Mouse (Mus musculus) kidney, embryonic 15.5 days (tissue): ENCODE data around the gene Uqcc1. TPM values are rescaled to one million over a fixed set of nuclear protein-coding genes. Genes with fewer than 3 reads are reported as not detected.
"Not testable (repeated sequence)": the region's sequence is repeated elsewhere in the genome, so short reads cannot be mapped to it uniquely, and the experiment has no call there.

ENCODE experiments used
- ATAC-seq: fragments of 200-750 bp; cut with Nextera tagmentation; replicated peaks from 2 replicates; pipeline ENCODE4 v1.8.0; 2017; ENCODE audit warnings: moderate TSS enrichment; ENCODE audit not compliant: low FRiP score
- H3K27ac ChIP-seq: fragments of 300-500 bp; sonication (generic); 2 replicates; pipeline ENCODE4 v1.5.1; 2015; ENCODE audit warnings: mild to moderate bottlenecking, inconsistent platforms
- H3K27me3 ChIP-seq: fragments of 300-500 bp; sonication (generic); 2 replicates; pipeline ENCODE4 v1.6.1; 2015; ENCODE audit warnings: inconsistent platforms
- H3K36me3 ChIP-seq: fragments of 300-500 bp; sonication (generic); 2 replicates; pipeline ENCODE4 v1.6.1; 2015; ENCODE audit warnings: inconsistent platforms
- H3K4me1 ChIP-seq: fragments of 300-500 bp; sonication (generic); 2 replicates; pipeline ENCODE4 v1.6.1; 2015; ENCODE audit warnings: inconsistent platforms
- H3K4me2 ChIP-seq: fragments of 300-500 bp; sonication (generic); 2 replicates; pipeline ENCODE4 v1.6.1; 2015; ENCODE audit warnings: moderate library complexity, mild to moderate bottlenecking, inconsistent platforms
- H3K4me3 ChIP-seq: fragments of 300-500 bp; sonication (generic); replicated peaks from 2 replicates; pipeline ENCODE4 v1.5.1; 2015; ENCODE audit warnings: mild to moderate bottlenecking, inconsistent platforms
- H3K9ac ChIP-seq: fragments of 300-500 bp; sonication (generic); 2 replicates; pipeline ENCODE4 v1.6.1; 2015; ENCODE audit warnings: mild to moderate bottlenecking, inconsistent platforms
- H3K9me3 ChIP-seq: fragments of 300-500 bp; sonication (generic); replicated peaks from 2 replicates; pipeline ENCODE4 v1.6.1; 2016; ENCODE audit warnings: inconsistent platforms
- WGBS: fragments of 180-500 bp; shearing (Covaris S2); methylation state at CpG from one replicate; pipeline ENCODE4 v1.1.7; 2015; ENCODE audit warnings: mixed read lengths; 5-methylcytosine and 5-hydroxymethylcytosine counted together
- polyA plus RNA-seq: library from polyadenylated mRNA; unstranded; fragments of >200 nt; fragmentation: Nextera tagmentation; extraction: Ambion mirVana; gene quantifications from 2 replicates; pipeline ENCODE4 v1.2.1, GENCODE M21; 2015

The Uqcc1 gene
- polyA plus RNA-seq, 1 experiment from 2014 or later, result 66.6 TPM

DNA sequence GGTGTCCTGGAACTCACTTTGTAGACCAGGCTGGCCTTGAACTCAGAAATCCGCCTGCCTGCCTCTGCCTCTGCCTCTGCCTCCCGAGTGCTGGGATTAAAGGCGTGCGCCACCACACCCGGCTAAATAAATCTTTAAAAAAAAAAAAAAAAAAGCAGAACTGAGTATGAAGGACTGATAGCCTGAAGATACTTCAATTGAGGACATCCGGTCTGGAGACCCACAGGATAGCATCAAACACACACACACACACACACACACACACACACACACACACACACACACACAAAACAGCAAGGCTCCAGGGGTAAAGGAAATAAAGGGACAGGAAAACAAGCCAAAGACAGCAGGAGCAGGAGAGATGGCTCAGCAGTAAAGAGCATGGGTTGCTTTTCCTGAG, 4.9 kb downstream of the Uqcc1 start:
- H3K4me2 ChIP-seq, H3K9me3 ChIP-seq, H3K27me3 ChIP-seq, H3K4me3 ChIP-seq, ATAC-seq, H3K9ac ChIP-seq, H3K27ac ChIP-seq: not testable (repeated sequence)
- H3K4me1 ChIP-seq, result peaks cover 18% of the 10 kb centered on the region
- peaks cover 25% of the 10 kb centered on the region for H3K36me3 ChIP-seq
- 92% methylated on average over 6 of the region's 6 CpGs for WGBS

DNA sequence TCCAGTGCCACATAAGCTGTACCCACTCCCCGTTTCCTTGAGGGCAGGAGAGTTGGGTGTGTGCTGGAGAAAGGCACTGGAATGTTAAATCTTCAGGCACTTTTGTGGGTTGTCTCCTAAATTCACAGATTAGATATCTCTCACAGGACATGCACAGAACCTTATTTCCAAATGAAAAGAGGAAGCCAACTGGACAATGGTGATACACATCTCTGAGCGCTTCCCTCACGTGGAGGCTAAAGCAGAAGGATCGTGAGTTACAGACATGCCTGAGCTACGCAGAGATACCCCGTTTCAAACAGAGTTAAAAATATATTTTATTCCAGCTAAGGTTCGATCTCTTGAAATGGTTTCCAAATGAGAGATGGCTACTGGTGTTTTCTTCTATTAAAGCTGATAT, 7.0 kb downstream of the Uqcc1 start:
- Histone ChIP-seq H3K36me3 (peaks cover 41% of the 10 kb centered on the region), H3K4me3 (no peak overlapping the region), H3K27me3 (no peaks in the 10 kb centered on the region), H3K4me1 (peaks cover 5% of the 10 kb centered on the region), H3K27ac (no peak overlapping the region), H3K4me2 (no peak overlapping the region), H3K9me3 (no peaks in the 10 kb centered on the region), H3K9ac (no peak overlapping the region)
- 92% methylated on average over 7 of the region's 7 CpGs for WGBS
- no peak for ATAC-seq

DNA sequence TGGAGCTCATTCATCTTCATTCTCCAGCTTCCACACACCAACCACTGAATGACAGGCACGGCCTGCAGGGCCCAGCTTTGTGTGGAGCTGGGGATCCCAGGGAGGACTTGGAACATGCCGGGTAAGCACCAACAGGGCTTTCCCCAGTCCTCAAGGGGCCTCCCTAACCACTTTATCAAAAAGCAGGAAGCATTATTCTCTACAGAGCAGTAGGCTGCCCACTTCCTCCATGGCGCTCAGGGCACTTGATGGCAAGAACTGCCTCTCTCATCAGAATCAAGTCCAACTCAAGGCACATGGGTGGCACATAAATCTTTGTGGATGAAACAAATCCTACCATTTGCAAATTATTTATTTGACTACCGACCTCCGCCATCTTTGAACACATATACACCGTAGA, 15.4 kb downstream of the Uqcc1 start:
- Histone ChIP-seq H3K9ac (no peak overlapping the region), H3K27ac (no peak overlapping the region), H3K4me2 (no peak overlapping the region), H3K4me3 (no peak overlapping the region), H3K4me1 (no peaks in the 10 kb centered on the region), H3K9me3 (no peaks in the 10 kb centered on the region), H3K36me3 (peaks cover 65% of the 10 kb centered on the region), H3K27me3 (no peaks in the 10 kb centered on the region)
- ATAC-seq, result no peak
- 92% methylated on average over 6 of the region's 6 CpGs for WGBS

DNA sequence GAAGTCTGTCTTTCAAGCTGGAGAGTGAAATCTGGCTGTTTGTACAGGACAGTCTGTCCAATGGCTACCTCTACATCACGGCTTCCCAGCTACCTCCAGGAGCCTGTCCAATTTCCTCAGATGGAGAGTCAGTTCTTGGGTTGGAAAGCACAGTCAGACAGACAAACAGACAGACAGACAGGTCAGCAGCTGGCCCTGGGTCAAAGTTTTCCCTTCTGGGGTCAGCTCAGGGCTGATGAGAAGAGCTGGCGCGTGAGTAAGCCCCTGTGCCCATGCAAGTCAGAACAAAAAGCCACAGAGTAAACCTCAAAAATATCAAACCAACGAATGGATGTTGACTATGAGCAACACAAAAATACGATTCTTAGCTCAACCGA, 26.5 kb downstream of the Uqcc1 start:
- no peak for ATAC-seq
- no peaks in the 10 kb centered on the region for H3K9me3 ChIP-seq
- H3K4me3 ChIP-seq, result no peak overlapping the region
- H3K9ac ChIP-seq, result no peak overlapping the region
- 92% methylated on average over 6 of the region's 6 CpGs for WGBS
- H3K4me1 ChIP-seq, result no peaks in the 10 kb centered on the region
- no peaks in the 10 kb centered on the region for H3K27me3 ChIP-seq
- H3K27ac ChIP-seq, result no peak overlapping the region
- H3K4me2 ChIP-seq, result no peak overlapping the region
- H3K36me3 ChIP-seq, result peaks cover 55% of the 10 kb centered on the region

DNA sequence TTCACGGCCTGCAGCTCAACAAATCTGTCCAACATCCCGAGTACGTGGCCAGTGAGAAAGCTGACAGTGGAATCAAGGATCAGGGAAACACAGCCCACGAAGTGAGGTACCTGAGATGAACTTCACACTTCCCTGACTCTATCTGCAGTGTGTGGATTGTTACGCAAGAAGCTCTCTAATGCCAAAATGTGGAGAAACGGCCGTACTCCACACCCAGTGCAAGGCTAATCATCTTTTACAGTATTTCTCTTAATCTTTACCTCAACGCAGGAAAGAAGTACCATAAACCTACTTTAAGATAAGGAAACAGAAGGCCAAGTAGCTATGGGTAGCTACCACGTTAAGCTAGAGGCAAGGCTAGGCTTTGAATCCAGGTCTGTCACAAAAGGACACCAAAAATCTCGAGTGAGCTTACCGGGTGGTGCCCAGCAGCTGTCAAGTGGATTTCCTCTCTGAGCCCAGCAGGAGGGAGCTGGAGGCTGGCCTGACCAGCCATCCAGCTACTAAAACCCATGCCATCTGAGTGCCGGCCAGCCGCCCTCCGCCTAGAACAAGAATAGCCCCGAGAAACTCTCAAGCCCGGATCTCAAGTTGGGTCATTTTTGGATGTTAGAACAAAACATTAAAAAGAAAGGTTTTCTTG, 27.0 kb downstream of the Uqcc1 start:
- Histone ChIP-seq H3K4me3 (no peak overlapping the region), H3K4me1 (no peaks in the 10 kb centered on the region), H3K9me3 (no peaks in the 10 kb centered on the region), H3K9ac (no peak overlapping the region), H3K4me2 (no peak overlapping the region), H3K36me3 (peaks cover 55% of the 10 kb centered on the region), H3K27me3 (no peaks in the 10 kb centered on the region), H3K27ac (no peak overlapping the region)
- ATAC-seq, result no peak
- WGBS, result 78% methylated on average over 16 of the region's 16 CpGs

DNA sequence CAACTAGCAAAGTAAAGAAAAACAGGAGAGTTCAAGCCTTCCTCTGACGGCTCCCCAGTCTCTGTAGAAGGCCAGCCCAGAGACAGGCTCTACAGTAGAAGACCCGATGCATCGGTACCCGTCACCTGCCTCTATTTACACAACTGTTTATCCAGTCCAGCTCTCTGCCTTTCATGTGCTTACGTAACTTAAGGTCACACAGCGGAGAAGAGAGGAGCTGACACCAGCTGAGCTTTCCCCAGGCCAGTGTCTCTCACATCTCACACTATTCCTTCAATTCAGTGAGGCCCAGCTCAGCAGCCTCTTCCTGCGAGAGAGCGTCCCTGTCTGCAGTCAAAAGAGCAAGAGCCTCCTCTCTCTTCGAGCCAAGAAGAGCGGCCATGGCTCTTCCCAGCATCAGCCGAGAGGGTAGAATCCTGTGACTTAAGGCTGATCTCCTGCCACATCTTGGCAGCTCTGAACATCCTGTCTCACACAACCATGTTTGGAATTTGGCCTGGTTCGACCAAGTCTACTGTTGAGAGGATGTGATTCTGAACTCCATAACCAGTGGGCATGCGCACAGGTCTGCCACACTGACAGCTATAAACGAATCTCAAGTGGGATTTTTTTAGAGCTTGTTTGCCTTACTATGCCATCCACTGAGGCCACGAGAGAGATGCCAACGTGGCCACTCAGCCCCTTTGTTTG, 34.9 kb downstream of the Uqcc1 start:
- 72% methylated on average over 16 of the region's 16 CpGs for WGBS
- H3K4me1 ChIP-seq, result peaks cover 12% of the 10 kb centered on the region; the same call in 1 of the 2 replicates
- no peaks in the 10 kb centered on the region for H3K27me3 ChIP-seq
- H3K9me3 ChIP-seq, result no peaks in the 10 kb centered on the region
- no peak overlapping the region for H3K4me2 ChIP-seq
- H3K4me3 ChIP-seq, result no peak overlapping the region
- peaks cover 57% of the 10 kb centered on the region for H3K36me3 ChIP-seq
- no peak overlapping the region for H3K9ac ChIP-seq
- ATAC-seq, result no peak
- no peak overlapping the region for H3K27ac ChIP-seq

DNA sequence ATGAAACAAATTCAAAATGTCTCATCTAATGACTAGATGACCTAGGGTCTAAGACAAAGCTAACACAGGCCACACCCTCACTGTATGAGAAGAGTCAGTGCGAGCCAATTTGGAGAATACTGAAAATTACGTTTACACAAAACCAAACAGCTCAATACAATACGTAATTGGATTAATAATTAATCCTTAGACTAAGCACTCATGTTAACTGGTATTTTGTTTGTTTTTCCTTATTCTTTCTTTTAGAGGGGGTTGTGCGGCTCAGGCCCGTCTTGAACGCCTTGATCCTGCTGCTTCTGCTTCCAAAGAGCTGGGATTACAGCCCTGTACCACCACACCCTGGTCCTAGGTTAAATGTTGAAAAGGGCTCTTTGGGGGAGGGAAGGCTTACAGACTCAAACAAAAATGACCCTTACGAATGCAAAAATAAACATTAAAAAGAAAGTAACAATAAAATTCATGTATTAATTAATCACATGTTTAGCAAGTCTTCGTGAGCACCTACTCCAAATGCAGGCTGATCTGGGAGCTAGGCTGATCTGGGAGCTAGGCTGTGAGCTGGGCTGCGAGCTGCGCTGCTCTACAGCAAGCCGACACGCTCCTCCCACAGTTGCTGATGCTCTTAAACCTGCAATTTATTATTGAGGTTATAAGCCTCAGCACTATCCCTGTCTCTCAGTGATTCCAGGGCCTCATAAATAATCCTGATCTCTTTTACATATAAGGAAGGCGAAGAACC, 35.6 kb downstream of the Uqcc1 start:
- H3K4me3 ChIP-seq, result no peak overlapping the region
- no peak overlapping the region for H3K9ac ChIP-seq
- H3K36me3 ChIP-seq, result peaks cover 57% of the 10 kb centered on the region
- H3K4me1 ChIP-seq, result peaks cover 12% of the 10 kb centered on the region; the same call in 1 of the 2 replicates
- no peak overlapping the region for H3K27ac ChIP-seq
- H3K9me3 ChIP-seq, result no peaks in the 10 kb centered on the region
- 61% methylated on average over 13 of the region's 13 CpGs for WGBS
- no peak for ATAC-seq
- no peak overlapping the region for H3K4me2 ChIP-seq
- no peaks in the 10 kb centered on the region for H3K27me3 ChIP-seq

DNA sequence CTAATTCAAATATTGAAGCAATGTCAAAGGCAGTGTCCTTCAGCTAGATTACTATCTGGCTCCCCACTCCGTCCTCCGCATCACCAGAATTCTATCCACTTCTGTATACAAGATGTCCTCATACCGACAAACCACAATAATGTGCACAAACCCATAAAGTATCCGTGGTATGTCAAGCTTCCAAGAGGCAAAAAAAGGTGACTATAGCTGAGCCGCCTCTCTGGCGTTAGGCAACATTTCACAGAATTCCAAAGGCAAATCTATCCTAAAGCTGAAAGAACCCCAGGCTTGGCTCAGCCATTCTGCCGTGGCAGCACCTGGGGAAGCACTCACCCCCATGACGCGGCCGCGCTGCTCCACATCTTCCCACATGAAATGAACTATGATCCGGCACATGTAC, 43.3 kb downstream of the Uqcc1 start:
- Histone ChIP-seq H3K4me3 (no peak overlapping the region), H3K27me3 (no peaks in the 10 kb centered on the region), H3K9me3 (no peaks in the 10 kb centered on the region), H3K9ac (no peak overlapping the region), H3K4me2 (no peak overlapping the region), H3K27ac (no peak overlapping the region), H3K36me3 (peaks cover 46% of the 10 kb centered on the region), H3K4me1 (no peaks in the 10 kb centered on the region)
- WGBS, result 94% methylated on average over 12 of the region's 12 CpGs
- no peak for ATAC-seq

DNA sequence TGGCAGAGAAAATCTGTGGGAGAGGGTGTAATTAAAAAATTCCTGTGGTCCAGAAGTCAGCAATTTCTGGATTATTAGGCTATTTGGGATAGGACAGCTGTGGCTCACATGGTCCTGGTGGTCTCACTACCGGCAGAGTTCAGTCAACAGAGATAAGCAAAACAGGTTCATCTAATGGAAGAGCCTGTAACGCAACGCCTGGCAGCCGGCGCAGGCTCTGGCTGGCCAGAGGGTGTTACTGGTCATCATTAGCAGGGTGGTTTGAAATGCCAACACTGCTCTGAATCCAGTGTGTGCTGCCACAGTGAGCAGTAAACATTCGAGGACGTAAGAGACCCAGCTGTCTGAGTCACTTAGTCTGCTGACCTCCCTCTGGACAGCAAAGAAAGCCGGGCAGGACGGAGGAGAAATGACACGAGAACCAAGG, 44.8 kb downstream of the Uqcc1 start:
- Histone ChIP-seq H3K36me3 (peaks cover 48% of the 10 kb centered on the region), H3K27ac (0 out of 2 replicates have a peak overlapping the region, but pooled peaks have one; percentile 13), H3K4me1 (no peaks in the 10 kb centered on the region), H3K27me3 (no peaks in the 10 kb centered on the region), H3K4me3 (no peak overlapping the region), H3K9me3 (no peaks in the 10 kb centered on the region), H3K4me2 (no peak overlapping the region), H3K9ac (no peak overlapping the region)
- no peak for ATAC-seq
- 52% methylated on average over 10 of the region's 10 CpGs for WGBS

DNA sequence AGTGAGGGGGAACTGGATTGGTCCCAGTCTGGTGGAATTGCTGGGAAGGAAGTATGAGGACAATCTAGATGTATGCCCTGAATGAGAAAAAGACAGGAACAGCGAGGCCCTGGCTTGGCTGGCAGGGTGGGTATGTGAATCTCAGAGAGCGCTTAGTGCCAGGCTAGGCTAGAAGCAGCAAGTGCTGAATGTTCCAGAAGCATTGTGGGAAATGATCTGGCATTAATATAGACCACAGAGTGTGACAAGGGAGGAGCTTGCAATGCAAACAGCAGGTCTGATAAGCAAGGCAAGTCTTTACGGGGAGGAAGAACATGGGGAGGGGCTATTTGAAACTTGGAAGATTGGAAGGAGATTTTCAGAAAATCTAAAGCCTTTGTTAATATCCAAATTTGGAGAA, 48.0 kb downstream of the Uqcc1 start:
- peaks cover 12% of the 10 kb centered on the region for H3K4me1 ChIP-seq
- no peaks in the 10 kb centered on the region for H3K9me3 ChIP-seq
- peaks cover 47% of the 10 kb centered on the region for H3K36me3 ChIP-seq
- no peak overlapping the region for H3K4me2 ChIP-seq
- no peak overlapping the region for H3K27ac ChIP-seq
- no peak overlapping the region for H3K4me3 ChIP-seq
- no peak overlapping the region for H3K9ac ChIP-seq
- 85% methylated on average over 3 of the region's 3 CpGs for WGBS
- H3K27me3 ChIP-seq, result no peaks in the 10 kb centered on the region
- no peak for ATAC-seq

DNA sequence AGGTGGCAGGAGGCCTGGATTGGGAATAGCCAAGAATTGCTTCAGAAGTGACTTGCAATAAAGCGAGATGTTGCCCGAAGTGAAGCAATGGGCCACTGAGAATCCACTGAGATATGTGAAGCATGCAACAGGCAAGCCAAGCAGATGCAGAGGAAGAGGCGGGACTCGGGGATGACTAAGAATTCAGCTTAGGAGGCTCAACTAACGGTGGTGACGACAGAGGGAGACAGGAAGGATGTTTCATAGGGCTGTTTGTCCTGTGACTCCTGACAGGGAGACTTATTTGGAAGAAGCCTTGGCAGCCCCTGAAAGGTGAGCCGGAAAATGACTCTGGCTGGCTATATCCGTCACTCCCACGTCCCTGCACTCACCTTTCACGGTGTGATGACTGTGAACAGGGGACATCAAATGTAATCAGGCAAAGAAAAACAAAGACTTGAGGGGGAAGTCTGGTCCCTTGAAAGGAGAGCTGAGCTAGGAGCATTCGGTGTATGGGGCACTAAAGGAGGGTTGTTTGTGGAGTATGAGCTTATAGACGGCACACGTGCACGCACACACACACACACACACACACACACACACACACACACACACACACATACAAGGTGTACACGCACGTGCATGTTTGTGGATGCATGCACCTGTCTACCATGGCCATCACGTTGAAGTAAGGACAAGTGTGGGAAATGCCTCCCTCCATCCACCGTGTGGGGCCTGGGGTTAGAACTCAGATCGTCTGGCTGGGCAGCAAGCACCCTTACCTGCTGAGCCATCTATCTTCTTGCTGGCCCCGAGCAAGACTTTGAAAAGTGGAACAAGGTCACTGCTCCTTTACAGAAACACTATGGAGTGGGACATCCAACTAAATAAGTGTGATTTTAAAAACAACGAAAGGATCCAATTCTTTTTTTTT, 50.9 kb downstream of the Uqcc1 start:
- peak; percentile 82 for ATAC-seq
- no peak overlapping the region for H3K9ac ChIP-seq
- 48% methylated on average over 21 of the region's 21 CpGs for WGBS
- no peaks in the 10 kb centered on the region for H3K27me3 ChIP-seq
- no peaks in the 10 kb centered on the region for H3K9me3 ChIP-seq
- H3K4me2 ChIP-seq, result no peak overlapping the region
- peak overlapping the region; percentile 79 for H3K27ac ChIP-seq
- no peak overlapping the region for H3K4me3 ChIP-seq
- H3K4me1 ChIP-seq, result peaks cover 12% of the 10 kb centered on the region
- peaks cover 52% of the 10 kb centered on the region for H3K36me3 ChIP-seq
